Mouse (Mus musculus): ENCODE data around the gene Tmem255b.

Tmem255b gene

DNA sequence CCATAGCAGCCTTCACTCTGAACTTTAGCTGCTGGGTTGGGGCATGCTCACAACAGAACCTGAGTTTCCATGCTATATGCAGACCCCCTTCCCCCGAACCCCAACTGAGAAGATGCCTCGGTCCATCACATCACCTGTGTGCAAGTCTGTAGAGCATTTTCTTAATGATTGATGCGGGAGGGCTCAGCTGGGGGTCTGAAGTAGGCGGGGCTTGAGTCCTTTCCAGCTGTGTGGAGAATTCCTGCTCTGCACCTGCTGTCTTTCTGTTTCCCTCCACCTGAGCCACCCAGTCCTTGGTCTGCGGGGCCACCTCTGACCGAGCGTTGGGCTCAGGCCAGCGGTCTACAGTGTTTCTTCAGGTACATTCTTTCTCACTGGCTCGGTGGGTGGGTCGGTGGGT is at the start of gene Tmem255b:
Tmem255b (plus strand) TSS at position 301 of the 400 bp plus-strand sequence.
- DNase-seq (ENCODE audit: extremely low read depth, low read depth), result no peak

DNA sequence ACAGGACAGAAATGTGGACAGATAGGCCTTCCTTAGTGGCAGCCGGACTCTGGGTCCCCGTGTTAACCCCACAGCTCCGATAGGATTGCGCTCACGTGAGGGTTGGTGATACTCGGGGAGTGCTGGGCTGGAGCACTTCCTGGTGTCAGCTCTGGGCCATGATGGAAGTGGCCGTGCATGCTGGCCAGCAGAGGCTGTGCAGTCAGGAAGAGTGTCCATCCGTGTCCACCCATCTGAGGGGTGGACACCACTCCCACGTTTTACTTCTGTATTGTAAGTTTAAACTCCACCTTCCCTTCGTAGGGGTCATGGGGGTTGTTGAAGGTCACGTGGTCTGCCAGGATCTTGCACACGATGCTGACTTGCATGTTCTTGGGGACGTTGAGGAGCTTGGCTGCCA is 48.6 kb upstream of the Tmem255b start:
- DNase-seq (ENCODE audit: extremely low read depth, low read depth), result no peak

DNA sequence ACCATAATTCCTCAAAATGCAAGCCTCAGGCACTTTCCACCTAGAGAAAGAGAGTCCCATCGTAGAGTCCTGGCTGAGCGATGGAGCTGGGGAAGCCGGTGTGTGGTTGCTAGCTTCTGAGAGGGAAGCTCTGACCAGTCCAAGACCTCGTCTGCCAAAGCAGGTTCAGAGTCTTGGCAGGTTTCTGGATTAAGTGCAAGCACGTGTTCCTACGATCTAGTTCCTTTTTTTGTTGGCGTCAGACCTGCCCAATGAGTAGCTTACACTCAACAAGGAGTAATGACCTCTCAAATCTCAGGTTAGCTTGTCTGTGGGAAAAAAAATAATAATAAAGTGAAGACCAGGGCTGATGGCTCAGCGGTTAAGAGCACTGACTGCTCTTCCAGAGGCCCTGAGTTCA is 47.3 kb upstream of the Tmem255b start:
- peak; percentile 17 for DNase-seq (ENCODE audit: extremely low read depth, low read depth)

DNA sequence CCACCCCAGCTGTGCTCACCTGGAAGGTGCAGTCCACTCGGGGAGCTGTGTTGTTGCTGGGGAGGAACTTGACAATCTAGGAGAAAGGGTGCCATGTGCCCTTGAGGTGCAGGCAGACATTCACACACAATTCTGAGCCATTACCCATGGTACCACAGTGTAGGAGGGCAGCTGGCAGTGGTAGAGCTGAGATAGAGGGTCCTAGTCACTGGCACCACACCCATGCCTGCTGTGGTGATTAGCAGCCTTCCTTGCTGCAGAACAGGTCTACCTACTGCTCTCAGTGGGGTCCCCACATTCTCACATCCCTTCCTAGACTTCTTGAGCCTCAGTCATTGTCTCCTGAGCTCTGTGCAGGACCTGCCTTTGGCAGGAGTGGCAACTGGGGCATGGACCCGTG is 46.2 kb upstream of the Tmem255b start:
- DNase-seq (ENCODE audit: extremely low read depth, low read depth), result no peak

DNA sequence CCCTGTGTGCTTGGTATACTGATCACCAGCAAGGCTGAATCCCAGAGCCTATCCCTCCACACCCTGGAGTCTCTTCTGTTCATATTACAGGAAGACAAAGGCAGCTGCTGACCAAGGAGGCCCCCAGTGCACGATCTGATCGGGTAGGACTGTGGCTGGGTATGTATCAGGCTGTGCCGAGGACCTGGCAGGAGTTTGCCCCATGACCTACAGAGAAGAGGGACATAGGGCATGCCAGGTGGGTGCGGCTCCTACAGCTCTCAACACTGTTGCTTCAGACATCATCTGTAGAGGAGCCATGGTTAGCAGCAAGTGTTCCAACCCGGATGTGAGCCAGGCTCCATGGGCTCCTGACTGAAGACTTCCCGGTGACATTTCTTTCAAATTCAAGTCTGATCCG is 41.1 kb upstream of the Tmem255b start:
- DNase-seq (ENCODE audit: extremely low read depth, low read depth), result no peak

DNA sequence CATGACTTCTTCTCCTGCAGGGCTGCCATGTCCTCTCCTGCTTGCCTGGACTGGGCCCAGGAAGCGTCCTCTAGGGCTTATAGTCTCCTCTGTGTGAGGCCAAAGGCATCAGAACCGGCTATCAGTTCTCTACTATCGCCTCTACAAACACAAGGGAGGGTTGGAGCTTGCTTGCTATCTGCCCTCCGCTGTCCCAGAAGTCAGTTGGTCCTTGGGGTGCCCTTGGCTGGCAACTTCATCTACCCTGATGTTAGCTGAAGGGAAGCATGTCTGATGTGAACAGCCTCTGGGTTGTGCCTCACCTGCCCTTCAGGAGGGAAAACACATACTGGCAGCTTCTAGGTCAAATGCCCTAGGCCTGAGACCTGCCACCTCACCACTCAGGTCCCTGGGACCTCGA is 38.3 kb upstream of the Tmem255b start, which contains the start of gene Atp4b:
Atp4b (minus strand) TSS at position 101 of the 400 bp plus-strand sequence.
- DNase-seq (ENCODE audit: extremely low read depth, low read depth), result no peak

DNA sequence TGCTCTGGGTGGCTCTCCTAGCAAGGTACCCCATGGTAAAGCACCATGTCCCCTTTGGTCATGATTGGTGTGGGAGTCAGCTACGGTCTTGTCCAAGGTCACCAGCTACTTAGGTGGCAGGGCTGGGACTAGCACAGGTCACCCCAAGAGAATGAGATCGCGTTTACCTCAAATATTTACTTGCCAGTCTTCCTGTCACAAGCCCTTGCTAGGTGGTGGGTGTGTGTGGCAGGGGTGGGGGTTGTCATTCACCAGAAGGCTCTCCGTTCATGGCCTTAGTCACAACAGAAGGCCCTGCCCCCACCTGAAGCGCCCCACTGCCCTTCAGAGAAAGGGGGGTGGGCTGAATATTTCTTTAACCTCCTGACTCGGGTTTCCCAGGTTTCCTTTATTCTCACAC is 31.5 kb upstream of the Tmem255b start:
- no peak for DNase-seq (ENCODE audit: extremely low read depth, low read depth)

DNA sequence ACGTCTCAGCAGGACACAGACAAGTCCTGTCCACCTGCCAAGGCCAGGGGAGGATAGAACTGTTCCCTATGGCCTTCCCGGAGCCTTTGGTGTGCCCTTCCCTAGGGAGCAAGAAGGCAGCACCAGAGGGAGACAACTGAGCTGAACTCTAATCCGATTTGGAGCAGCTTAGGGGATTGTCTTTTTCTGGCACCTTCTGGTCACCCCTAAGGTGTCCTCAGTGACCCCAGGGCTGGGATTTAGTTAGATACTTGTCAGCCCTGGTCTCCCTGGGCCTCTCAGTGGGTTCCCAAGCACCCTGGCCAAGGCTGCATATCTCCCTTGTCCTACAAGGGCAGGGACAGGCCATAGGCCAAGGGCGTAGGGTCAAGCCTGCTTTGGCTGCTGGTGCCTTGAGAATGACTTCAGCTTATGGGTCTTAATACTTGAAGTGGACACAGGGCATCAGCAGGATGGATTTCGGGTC is 30.3 kb upstream of the Tmem255b start, which contains the start of gene Grk1:
Grk1 (plus strand) TSS at position 416 of the 466 bp plus-strand sequence.
- no peak for DNase-seq (ENCODE audit: extremely low read depth, low read depth)

DNA sequence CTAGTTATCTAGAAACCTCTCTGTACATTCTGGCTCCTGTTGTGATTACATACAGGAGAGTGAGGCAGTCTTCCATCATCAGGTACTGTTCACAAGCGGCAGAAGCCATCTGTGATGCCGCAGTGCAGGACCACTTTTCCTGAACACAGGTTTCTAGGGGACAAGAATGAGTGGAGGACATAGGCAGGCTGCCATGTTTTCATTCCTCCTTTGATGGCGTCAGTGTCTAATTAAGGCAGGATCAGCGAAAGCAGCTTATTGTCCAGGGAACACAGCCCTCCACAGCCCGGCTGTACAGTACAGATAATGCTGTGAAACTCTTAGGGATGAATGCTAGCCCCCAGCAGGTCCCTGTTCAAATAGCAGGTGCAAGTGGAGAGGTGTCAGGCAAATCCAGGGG is 29.0 kb upstream of the Tmem255b start:
- no peak for DNase-seq (ENCODE audit: extremely low read depth, low read depth)

DNA sequence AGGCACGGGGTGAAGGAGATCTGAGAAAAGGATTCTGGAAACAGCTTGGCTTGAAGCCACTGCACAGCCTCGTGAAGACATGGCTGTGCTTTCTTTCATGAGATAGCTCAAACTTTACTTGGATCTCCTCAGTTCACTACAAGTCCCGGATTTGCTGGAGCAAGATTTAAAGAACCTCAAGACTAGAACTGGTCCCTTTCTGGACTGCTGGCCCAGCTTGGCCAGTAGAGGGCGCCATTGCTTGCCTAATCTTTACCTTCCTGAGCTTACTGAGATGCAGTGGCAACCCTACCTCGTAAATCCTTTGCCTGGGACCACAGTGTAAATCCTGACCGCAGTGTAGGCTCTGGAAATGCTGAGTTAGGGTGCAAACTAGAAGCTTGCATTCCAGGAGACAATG is 23.4 kb upstream of the Tmem255b start:
- peak; percentile 40 for DNase-seq (ENCODE audit: extremely low read depth, low read depth)

DNA sequence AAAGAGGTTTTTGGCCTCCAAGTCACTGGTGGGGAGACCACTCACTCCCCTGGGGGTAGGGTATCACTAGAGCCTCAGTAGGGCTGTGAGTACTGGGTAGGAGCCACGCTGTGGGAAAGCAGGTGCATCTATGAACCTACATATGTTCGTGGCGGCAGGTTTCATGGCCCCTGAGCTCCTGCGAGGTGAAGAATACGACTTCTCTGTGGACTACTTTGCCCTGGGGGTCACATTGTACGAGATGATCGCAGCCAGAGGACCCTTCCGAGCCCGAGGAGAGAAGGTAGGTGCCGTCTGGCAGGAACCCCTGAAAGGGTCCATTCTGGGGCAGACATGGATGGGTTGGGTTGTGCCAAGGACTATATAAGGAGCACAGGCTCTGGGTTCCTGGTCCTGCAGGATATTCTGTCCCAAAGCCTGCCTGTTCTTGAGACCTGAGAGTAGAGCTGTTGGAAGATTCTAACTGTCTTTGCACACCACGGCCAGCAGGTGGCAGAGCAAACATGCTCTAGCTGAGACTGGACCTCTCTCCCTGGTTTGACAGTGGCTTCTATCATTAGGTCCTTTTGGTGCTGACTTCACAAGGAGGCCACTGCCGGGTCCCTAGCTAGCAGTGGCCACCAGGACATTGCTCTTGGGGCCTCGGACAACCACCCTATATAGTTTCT is 22.0 kb upstream of the Tmem255b start:
- peak; percentile 22 for DNase-seq (ENCODE audit: extremely low read depth, low read depth)

DNA sequence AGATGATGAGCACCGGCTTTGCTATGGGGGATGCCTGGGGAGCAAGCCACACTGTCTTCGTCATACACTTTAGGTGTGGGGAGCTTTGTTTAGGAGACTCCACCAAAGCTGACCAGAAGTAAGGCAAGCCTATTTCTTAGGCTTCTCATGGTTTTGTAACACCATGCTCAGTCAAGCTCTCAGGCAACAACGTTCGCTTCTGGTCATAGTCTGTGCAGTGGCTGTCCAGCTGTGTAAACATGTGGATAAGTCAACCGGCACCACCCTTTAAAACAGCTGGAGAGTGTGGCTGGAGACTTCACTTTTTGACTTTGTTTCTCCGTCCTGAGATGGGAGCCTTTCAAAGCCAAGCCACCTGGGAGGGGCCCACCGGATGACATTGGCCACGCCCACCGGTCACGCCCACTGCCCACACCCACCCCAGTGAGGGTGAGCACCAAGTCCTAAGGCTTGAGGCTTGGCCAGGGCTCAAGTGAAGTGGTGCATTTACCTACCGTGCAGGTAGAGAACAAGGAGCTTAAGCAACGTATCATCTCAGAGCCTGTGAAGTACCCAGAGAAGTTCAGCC is 21.1 kb upstream of the Tmem255b start:
- no peak for DNase-seq (ENCODE audit: extremely low read depth, low read depth)

DNA sequence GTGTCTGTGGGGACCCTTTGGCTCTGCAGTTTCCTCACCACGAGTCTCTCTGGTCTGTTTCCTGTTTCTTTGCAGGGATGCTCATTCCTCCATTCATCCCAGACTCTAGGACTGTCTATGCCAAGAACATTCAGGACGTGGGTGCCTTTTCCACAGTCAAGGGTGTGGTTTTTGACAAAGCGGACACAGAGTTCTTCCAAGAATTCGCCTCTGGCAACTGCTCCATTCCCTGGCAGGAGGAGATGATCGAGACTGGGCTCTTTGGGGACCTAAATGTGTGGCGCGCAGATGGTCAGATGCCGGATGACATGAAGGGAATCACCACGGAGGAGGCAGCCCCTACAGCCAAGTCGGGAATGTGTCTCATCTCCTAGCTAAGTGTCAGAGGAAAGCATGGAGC is 19.1 kb upstream of the Tmem255b start:
- no peak for DNase-seq (ENCODE audit: extremely low read depth, low read depth)

DNA sequence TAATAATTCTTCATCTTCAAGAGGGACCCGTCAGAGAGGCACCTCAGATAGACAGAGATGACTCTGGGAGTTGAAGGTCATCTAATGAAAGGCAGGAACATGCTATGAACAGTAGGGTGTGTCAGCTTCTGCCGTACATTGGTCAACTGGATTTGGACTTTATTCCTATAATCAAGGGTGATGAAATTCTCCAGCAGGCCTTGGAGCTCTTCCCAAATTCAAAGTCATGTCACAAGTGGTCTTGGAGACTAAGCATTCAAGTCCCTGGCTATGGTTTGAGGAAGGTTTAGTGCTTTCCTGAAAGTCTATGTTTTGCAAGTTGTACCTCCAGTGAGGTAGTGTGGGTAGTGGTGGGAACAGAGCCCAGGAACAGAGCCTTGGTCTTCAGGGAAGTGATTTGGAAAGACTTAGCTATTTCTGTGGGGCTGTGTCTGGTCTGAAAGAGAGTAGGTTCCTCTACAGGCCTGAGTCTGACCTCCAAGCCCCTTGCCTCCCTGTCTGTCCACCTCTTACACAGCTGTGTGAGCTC is 15.8 kb upstream of the Tmem255b start:
- no peak for DNase-seq (ENCODE audit: extremely low read depth, low read depth)

DNA sequence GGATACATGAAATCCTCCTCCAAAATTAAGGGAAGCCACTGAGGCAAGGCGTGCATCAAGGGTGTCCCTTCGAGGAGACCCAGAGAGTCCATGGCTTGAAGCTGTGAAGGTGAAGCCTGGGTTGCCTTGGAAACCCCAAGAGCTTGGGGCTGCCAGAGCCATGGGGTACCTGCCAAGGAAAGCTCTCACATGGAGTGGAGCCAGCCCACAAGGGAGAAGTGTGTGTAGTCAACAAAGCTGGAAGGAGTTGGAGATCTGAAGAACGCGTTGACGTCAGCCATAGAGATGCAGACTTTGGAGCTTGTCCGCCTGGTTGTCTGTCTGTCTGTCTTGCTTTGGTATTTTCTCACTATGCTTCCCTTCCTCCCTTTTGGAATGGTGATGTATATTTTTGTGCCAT is 14.0 kb upstream of the Tmem255b start:
- no peak for DNase-seq (ENCODE audit: extremely low read depth, low read depth)

DNA sequence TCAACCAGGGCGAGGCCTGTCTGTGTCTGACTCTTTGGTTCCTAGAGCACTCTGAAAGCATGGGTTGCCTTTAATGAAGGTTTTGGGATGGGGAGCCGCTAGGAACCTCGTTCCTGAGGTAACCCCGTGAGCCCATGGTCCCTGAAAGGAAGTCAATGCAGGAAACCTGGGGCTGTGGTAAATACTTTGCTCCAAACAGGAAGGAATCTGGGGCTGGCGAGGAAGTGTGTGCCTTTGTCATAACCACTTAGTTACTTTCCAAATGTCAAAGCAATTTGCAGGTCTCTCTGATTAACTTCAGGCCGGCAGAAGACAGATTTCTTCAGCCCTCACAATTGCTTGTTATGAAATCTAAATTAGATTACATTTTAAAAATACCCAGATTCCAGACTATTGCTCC is 7.6 kb upstream of the Tmem255b start:
- no peak for DNase-seq (ENCODE audit: extremely low read depth, low read depth)

DNA sequence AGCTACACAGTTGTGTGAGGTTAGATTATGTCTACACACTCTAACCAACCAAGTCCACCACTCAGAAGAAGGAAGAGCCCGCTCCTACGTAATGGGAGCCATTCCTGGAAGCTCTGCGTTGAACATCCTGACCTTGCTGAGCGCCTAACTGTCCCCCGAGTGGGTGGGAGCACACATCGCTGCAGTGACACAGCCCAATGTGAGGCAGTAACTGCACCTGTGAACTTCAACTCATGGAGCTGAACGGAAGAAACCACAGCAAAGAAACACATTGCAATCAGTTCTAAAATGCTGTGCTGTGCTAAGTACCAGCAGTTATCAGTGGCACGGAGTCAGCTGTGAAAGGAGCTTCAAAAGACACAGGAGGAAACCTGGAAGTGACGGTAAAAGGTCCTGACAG is 6.8 kb upstream of the Tmem255b start:
- no peak for DNase-seq (ENCODE audit: extremely low read depth, low read depth)

DNA sequence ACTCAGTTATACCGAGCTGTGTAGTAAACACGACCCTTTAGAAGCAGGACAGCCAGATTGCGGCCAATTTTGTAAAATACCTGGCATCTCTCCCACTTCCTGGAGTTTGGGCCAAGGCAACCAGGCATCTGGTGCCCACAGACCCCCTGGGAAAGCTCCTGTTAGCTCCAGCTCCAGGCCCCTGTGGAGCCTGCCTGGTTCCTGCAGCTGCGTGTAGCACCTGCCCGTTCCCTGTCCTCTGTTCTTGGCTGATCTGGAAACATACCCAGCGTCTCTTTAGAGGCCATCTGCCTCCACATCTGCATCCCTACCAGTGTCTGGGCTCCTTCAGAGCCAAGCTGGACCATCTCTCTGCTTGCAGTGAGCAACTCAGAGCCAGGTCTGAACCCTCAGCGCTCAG is 4.6 kb upstream of the Tmem255b start:
- DNase-seq (ENCODE audit: extremely low read depth, low read depth), result no peak

DNA sequence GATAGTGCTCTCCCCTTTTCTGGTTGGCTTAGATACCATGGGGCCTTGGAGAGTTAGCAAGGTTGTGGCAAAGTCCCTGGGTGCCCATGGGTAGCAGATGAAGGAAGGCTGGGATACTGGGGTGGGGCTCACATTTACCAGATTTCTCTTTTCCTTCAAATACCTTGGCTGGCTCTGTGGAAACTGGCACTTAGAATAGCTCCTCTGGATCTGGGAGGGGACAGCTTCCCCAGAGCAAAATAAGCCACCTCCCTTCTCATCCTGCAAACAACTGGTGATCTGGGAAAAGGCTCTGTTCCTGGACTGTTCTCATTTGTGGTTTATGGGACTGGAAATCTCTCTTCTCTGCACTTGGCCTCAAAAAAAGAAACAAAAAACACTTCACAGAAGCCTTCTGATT is 4.1 kb upstream of the Tmem255b start:
- DNase-seq (ENCODE audit: extremely low read depth, low read depth), result no peak

DNA sequence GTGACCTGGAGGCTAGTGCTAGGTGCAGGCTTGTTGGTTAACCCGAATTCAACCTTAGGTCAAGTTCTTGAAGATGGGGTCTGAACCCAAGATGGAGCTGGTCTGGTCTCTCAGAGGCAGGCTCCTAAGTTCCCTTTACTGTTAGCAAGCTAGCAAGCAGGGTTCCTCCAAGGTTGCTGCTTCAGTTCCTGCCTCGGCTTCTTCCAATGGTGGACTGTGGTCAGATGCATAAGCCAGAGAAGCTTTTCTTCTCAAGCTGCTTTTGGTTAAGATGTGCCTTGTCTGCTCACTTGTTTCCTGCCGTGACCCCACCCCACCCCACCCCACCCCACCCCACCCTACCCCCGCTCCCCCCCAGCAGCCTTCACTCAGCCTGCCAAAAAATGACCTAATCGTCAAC is 1.9 kb upstream of the Tmem255b start:
- DNase-seq (ENCODE audit: extremely low read depth, low read depth), result no peak

DNA sequence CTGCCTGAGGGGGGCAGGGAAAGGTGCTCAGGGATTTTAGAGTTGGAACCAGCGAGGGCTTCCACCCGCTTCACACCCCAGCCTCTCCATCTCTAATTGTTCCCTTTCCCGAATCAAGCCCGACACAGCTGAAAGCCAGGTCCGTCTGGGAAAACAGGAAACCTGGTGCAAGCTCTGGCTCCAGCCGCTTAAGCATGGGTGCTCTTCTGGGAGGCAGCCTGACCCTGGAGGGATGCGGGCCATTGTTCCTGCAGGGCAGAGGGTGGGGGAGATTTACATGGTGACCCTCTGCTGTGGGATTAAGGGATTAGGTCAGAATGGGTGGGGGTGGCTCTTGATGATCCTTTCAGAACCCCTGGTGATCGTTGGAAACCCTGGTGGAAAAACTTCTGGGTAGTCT is 1.1 kb downstream of the Tmem255b start:
- no peak for DNase-seq (ENCODE audit: extremely low read depth, low read depth)

DNA sequence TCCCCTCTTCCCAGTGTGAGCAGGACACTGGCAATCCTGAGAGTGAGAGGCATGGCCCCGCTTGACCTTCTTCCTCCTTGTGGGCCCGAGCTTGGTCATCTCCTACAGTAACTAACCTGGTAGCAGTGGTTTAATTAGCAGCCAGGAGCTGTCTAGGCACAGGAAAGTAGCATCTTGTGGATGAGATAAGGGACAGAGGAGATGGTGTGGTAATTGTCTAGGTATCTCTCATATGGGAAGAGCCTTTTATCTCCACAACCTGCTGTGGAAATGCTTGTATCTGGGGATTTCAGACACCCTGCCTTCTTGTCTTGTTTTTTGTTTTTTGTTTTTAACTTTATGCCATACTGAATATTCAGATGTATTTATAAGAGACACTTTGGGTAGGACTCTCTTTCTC is 2.5 kb downstream of the Tmem255b start:
- no peak for DNase-seq (ENCODE audit: extremely low read depth, low read depth)

DNA sequence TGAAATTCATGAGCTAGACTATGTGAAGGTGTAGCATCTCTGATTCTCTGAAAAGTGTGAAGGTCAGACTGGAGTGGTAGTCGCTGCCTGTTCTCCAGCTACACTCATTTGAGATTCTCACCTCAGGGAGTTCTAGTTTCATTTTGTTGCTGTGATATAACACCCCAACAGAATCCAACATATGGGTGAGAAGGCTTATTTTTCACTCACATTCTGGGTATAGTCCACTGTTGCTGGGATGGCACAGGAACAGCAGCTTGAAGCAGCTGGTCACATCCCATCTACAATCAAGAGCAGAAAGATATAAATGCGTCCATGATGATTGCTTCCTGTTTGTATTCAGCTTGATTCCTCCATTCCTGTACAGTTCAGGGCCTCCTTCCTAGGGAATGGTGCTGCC is 7.2 kb downstream of the Tmem255b start:
- DNase-seq (ENCODE audit: extremely low read depth, low read depth), result no peak

All from MEL-GATA-1-ER (cell line).